In the genomic region with DNA sequence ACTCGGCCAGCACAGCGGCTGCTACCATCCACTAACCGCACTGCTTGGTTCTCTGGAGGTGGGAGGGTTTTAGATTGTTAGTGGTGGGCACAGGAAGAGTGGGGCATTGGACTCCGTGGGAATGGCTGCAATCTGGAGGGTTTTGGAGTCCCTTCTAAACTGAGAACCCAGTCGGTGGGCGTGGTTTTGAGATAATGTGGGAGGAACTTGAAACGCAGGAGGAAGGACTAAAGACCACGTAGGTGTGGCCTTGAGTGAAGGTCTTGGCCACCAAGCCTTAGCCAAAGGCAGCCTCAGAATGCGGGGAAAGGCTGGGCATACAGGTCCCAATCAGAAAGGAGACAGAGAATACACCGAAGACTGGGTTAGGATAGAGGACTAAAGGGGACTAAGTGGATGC, we compare ENCODE assay signal across 20 mouse cellular contexts. TPM values are rescaled to one million over a fixed set of nuclear protein-coding genes. Genes with fewer than 3 reads are reported as not detected.
A peak's percentile ranks its signal among the peaks of the same experiment; 100 is the strongest.
DNase-seq lines count a peak whose midpoint lies in the region; ATAC-seq and TF ChIP-seq lines count a peak whose summit lies in the region.
"Had no signal": no experiment of that assay in that cellular context is flagged by ENCODE, and none has a peak within 500 bp of the region (broad histone marks: within the 10 kb centered on the region; RNA-seq: fewer than 3 reads in every experiment).

No protein-coding gene starts in this region.

- H3K27me3 ChIP-seq in heart, embryonic 12.5 days (replicated peaks): peaks cover 14% of the 10 kb centered on the region
- peaks cover 21% of the 10 kb centered on the region; the same call in 1 of the 2 replicates for H3K27me3 ChIP-seq in heart, embryonic 10.5 days (ENCODE audit: insufficient read depth, poor library complexity, severe bottlenecking)
- H3K27me3 ChIP-seq in testis, adult 2 months (ENCODE audit: control insufficient read depth, insufficient read depth, low read length): no peaks in the 10 kb centered on the region
- H3K27me3 ChIP-seq: embryonic facial prominence, embryonic 12.5 days; forebrain, embryonic 15.5 days; intestine, embryonic 15.5 days had no signal

- in situ Hi-C loops in ES-E14 (cut with MboI; ENCODE audit: low sequenced_read_pairs in 2 of 2, unreplicated experiment in 2 of 2): no loop called here

- intact Hi-C loops in gastrocnemius, postnatal 14 days (cut with DNase I; ENCODE audit: low total_unique reads): no loop called here

- no peak overlapping the region for H3K4me2 ChIP-seq in heart, embryonic 12.5 days
- H3K4me2 ChIP-seq: embryonic facial prominence, embryonic 12.5 days; forebrain, embryonic 15.5 days; heart, embryonic 11.5 days; hindbrain, embryonic 14.5 days; intestine, embryonic 15.5 days had no signal

- ATAC-seq in heart, embryonic 12.5 days (ENCODE audit: insufficient number of reproducible peaks, low FRiP score): 0 out of 2 replicates have a peak, but pooled peaks have one; percentile 33
- ATAC-seq: activated CD4-positive, CD25-positive, alpha-beta regulatory T cell, adult 4 months; forebrain, embryonic 15.5 days; intestine, embryonic 15.5 days had no signal

- H3K36me3 ChIP-seq in heart, embryonic 12.5 days: no peaks in the 10 kb centered on the region
- no peaks in the 10 kb centered on the region for H3K36me3 ChIP-seq in heart, embryonic 10.5 days
- no peaks in the 10 kb centered on the region for H3K36me3 ChIP-seq in testis, adult 2 months (ENCODE audit: control insufficient read depth, insufficient read depth, low read length)
- H3K36me3 ChIP-seq in ES-E14 (ENCODE audit: control insufficient read depth, insufficient read depth, low read length, poor library complexity, severe bottlenecking): no peaks in the 10 kb centered on the region
- H3K36me3 ChIP-seq: embryonic facial prominence, embryonic 12.5 days; forebrain, embryonic 15.5 days; hindbrain, embryonic 10.5 days; intestine, embryonic 15.5 days had no signal

- no peak overlapping the region for H3K27ac ChIP-seq in heart, embryonic 12.5 days (ENCODE audit: poor library complexity, severe bottlenecking)
- no peak overlapping the region for H3K27ac ChIP-seq in heart, embryonic 10.5 days
- no peak overlapping the region for H3K27ac ChIP-seq in testis, adult 2 months (ENCODE audit: control insufficient read depth, insufficient read depth, low read depth, low read length)
- H3K27ac ChIP-seq in ES-E14 (ENCODE audit: insufficient read depth, low read depth, low read length, poor library complexity, severe bottlenecking): no peak overlapping the region
- H3K27ac ChIP-seq: embryonic facial prominence, embryonic 12.5 days; forebrain, embryonic 15.5 days; hindbrain, embryonic 10.5 days; hindbrain, embryonic 14.5 days; intestine, embryonic 15.5 days had no signal

- H3K9me3 ChIP-seq in heart, embryonic 12.5 days (replicated peaks): no peaks in the 10 kb centered on the region
- H3K9me3 ChIP-seq in heart, embryonic 10.5 days: no peaks in the 10 kb centered on the region
- H3K9me3 ChIP-seq in ES-E14 (ENCODE audit: control insufficient read depth, insufficient read depth, low read depth, low read length): no peaks in the 10 kb centered on the region
- H3K9me3 ChIP-seq: embryonic facial prominence, embryonic 12.5 days; forebrain, embryonic 15.5 days; hindbrain, embryonic 10.5 days; intestine, embryonic 15.5 days had no signal

- H3K9ac ChIP-seq in heart, embryonic 12.5 days: no peak overlapping the region
- H3K9ac ChIP-seq in ES-E14 (ENCODE audit: insufficient read depth, low read depth, low read length, poor library complexity, severe bottlenecking): peak overlapping the region; percentile 32; the same call in 1 of the 2 replicates
- H3K9ac ChIP-seq: embryonic facial prominence, embryonic 12.5 days; forebrain, embryonic 15.5 days; hindbrain, embryonic 14.5 days; intestine, embryonic 15.5 days had no signal

- WGBS in heart, embryonic 12.5 days: 57% methylated on average over 10 of the region's 10 CpGs
- 54% methylated on average over 10 of the region's 10 CpGs for WGBS in heart, embryonic 10.5 days

- TF ChIP-seq CTCF in testis, adult 2 months (IDR thresholded peaks at IDR 0.05; ENCODE audit: control insufficient read depth, insufficient read depth, insufficient replicate concordance, low read depth, low read length): no peak

- no peak overlapping the region for H3K4me3 ChIP-seq in heart, embryonic 12.5 days
- no peak overlapping the region for H3K4me3 ChIP-seq in heart, embryonic 10.5 days
- peak overlapping the region; percentile 12; the same call in 1 of the 2 replicates for H3K4me3 ChIP-seq in testis, adult 2 months (ENCODE audit: control insufficient read depth, low read depth, low read length)
- H3K4me3 ChIP-seq in ES-E14 (ENCODE audit: insufficient read depth in 1 of 2, low read depth in 1 of 2, low read length in 2 of 2, poor library complexity in 1 of 2, severe bottlenecking in 1 of 2): peak overlapping the region; percentile 29 to 61
- H3K4me3 ChIP-seq: embryonic facial prominence, embryonic 12.5 days; forebrain, embryonic 15.5 days; hindbrain, embryonic 10.5 days; intestine, embryonic 15.5 days had no signal

- no peaks in the 10 kb centered on the region for H3K4me1 ChIP-seq in heart, embryonic 12.5 days (replicated peaks)
- no peaks in the 10 kb centered on the region for H3K4me1 ChIP-seq in heart, embryonic 10.5 days
- H3K4me1 ChIP-seq in testis, adult 2 months (ENCODE audit: control insufficient read depth, insufficient read depth, low read length): peaks cover 5% of the 10 kb centered on the region; the same call in 1 of the 2 replicates
- H3K4me1 ChIP-seq in ES-E14 (ENCODE audit: control insufficient read depth in 2 of 2, insufficient read depth in 2 of 2, low read length in 2 of 2, poor library complexity in 1 of 2): peaks cover 0 to 3% of the 10 kb centered on the region in 2 experiments; a peak in 2 of 4 replicates
- H3K4me1 ChIP-seq: embryonic facial prominence, embryonic 12.5 days; hindbrain, embryonic 10.5 days; intestine, embryonic 15.5 days had no signal

- no peak for TF ChIP-seq POLR2A in testis, adult 2 months (IDR thresholded peaks at IDR 0.05; ENCODE audit: control insufficient read depth, low read depth, low read length)

- DNase-seq in heart, embryonic 10.5 days (ENCODE audit: low spot score): no peak
- DNase-seq in testis, postnatal 14 days (ENCODE audit: low spot score): no peak
- peak; percentile 40 for DNase-seq in ES-E14 (ENCODE audit: low read depth, low spot score)
- DNase-seq in kidney, postnatal 14 days: no peak
- DNase-seq in gastrocnemius, postnatal 14 days: no peak
- DNase-seq: adrenal gland, postnatal 14 days; embryo, embryonic 11 days; heart, adult 18-20 months; kidney, adult 18-20 months had no signal

TF ChIP-seq in ES-E14, 5 proteins besides CTCF, POLR2A, EP300 and RAD21:
- no peak for TF ChIP-seq ZNF384 (IDR thresholded peaks at IDR 0.05; ENCODE audit: low read depth, low read length)
- no peak for TF ChIP-seq CHD2 (IDR thresholded peaks at IDR 0.05; ENCODE audit: low read depth, low read length)
- no peak for TF ChIP-seq ZC3H11A (IDR thresholded peaks at IDR 0.05; ENCODE audit: borderline replicate concordance, low read depth, low read length)
- no peak for TF ChIP-seq MAFK (IDR thresholded peaks at IDR 0.05; ENCODE audit: insufficient read depth, low read depth, low read length)
- TF ChIP-seq HCFC1 (IDR thresholded peaks at IDR 0.05; ENCODE audit: borderline replicate concordance, insufficient read depth, low read length): no peak

RNA-seq across cellular contexts. Expression of a gene that starts 31.3 kb away (rescaled TPM):
- not detected in 2 replicates for polyA plus RNA-seq in heart, embryonic 12.5 days (2016; fragmentation: Nextera tagmentation; extraction: Ambion mirVana)
- polyA plus RNA-seq in heart, embryonic 10.5 days (2016; fragmentation: Nextera tagmentation; extraction: Ambion mirVana): 0.06 TPM in 1 of 2 replicates, not detected in the other
- polyA plus RNA-seq in testis, adult 2 months (2012; rRNA removed): not detected in 2 replicates
- total RNA-seq in ES-E14 (2012; rRNA removed): 3.4 and 4.9 TPM in 2 replicates
- total RNA-seq in gastrocnemius, postnatal 14 days (2021): not detected
- total RNA-seq: gastrocnemius, adult 8-10 months had no signal
- polyA plus RNA-seq: embryonic facial prominence, embryonic 12.5 days; forebrain, embryonic 11.5 days; forebrain, embryonic 15.5 days; heart, embryonic 11.5 days; hindbrain, embryonic 10.5 days; hindbrain, embryonic 14.5 days had no signal

RNA-seq across cellular contexts. Expression of a gene that starts 41.0 kb away (rescaled TPM):
- 0.23 and 0.41 TPM in 2 replicates for polyA plus RNA-seq in heart, embryonic 12.5 days (2016; fragmentation: Nextera tagmentation; extraction: Ambion mirVana)
- polyA plus RNA-seq in heart, embryonic 10.5 days (2016; fragmentation: Nextera tagmentation; extraction: Ambion mirVana): 0.16 and 0.22 TPM in 2 replicates
- 0.43 and 0.67 TPM in 2 replicates for polyA plus RNA-seq in testis, adult 2 months (2012; rRNA removed)
- total RNA-seq in ES-E14 (2012; rRNA removed): 2.2 and 5.6 TPM in 2 replicates
- under 1 TPM; 0.22 to 0.35 TPM for total RNA-seq in gastrocnemius, postnatal 14 days (2021)

RNA-seq across cellular contexts. Expression of a gene that starts 59.8 kb away (rescaled TPM):
- 0.19 and 0.55 TPM in 2 replicates for polyA plus RNA-seq in heart, embryonic 12.5 days (2016; fragmentation: Nextera tagmentation; extraction: Ambion mirVana)
- 0.18 and 0.28 TPM in 2 replicates for polyA plus RNA-seq in heart, embryonic 10.5 days (2016; fragmentation: Nextera tagmentation; extraction: Ambion mirVana)
- polyA plus RNA-seq in testis, adult 2 months (2012; rRNA removed): 0.06 and 0.18 TPM in 2 replicates
- total RNA-seq in ES-E14 (2012; rRNA removed): not detected in 2 replicates
- total RNA-seq in gastrocnemius, postnatal 14 days (2021): not detected

Comparison
In these comparisons a context has a peak if more than half of its experiments do, and no peak if none do; other contexts are left out.
1. H3K4me3 ChIP-seq: peak in testis, adult 2 months (single experiment) and ES-E14 (2 of 2); none in heart, embryonic 12.5 days (single experiment) and heart, embryonic 10.5 days (single experiment).